Mouse (Mus musculus) embryonic fibroblast, embryonic 13.5 days (primary cell): ENCODE measurements at regions not wholly inside any gene's neighbourhood (a gene's known extent, or its start where the extent isn't known, plus 50 kb on each side); places are given as distances from the start of the nearest gene placed in this dataset.
A peak's percentile ranks its signal among the peaks of the same experiment; 100 is the strongest.

Experiments
- CTCF ChIP-seq: IDR thresholded peaks from 2 replicates; pipeline ENCODE4 v1.5.1; 2011; ENCODE audit warnings: mild to moderate bottlenecking, control low read depth, low read length, moderate library complexity, borderline replicate concordance; ENCODE audit not compliant: insufficient read depth
- POLR2A ChIP-seq: IDR thresholded peaks from 2 replicates; pipeline ENCODE4 v1.6.1; 2011; ENCODE audit warnings: low read depth, mild to moderate bottlenecking, control low read depth, low read length, moderate library complexity

DNA sequence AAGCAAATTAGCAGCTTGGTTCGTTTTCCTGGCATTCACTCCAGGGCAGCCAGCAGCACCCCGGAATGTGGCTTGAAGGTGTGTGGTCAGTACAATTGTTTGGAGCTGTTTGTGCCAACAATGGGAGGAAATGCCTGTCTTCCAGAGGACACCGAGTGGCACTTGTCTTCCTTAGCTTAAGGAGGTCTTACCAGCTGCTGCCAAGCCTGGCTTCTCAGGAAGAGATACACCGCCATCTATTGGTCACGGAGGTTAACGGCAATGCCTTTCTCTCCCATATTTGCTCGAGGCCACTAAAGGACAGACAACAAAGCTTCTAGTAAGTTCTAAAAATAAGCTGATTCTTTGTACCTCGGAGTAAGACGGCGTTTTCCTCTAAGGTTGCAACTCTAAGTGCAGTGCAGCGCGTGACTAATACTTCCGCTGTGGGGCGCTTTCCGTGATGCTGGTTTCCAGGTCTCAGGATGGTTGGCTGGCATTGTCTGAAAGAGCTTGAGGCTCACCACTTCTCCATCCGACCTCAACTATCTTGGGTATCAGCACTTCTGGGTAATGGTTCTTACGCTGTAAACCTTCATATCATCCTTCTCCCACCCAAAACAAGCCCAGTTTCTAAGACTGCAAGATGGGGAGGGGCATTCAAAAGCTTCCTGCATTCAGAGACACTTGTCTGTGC lies 145.2 kb downstream of the Psat1 start:
- no peak for TF ChIP-seq POLR2A
- peak; percentile 79; the same call in 1 of the 2 replicates for TF ChIP-seq CTCF
